Mouse (Mus musculus): Measurements from ENCODE around the gene Vipas39. TPM values are rescaled to one million over a fixed set of nuclear protein-coding genes. Genes with fewer than 3 reads are reported as not detected.
"Not testable (repeated sequence)": the region's sequence is repeated elsewhere in the genome, so short reads cannot be mapped to it uniquely, and the experiment has no call there.

The Vipas39 gene
- polyA plus RNA-seq (2016; fragmentation: Nextera tagmentation; extraction: Ambion mirVana): 62.0 and 62.8 TPM in 2 replicates

DNA sequence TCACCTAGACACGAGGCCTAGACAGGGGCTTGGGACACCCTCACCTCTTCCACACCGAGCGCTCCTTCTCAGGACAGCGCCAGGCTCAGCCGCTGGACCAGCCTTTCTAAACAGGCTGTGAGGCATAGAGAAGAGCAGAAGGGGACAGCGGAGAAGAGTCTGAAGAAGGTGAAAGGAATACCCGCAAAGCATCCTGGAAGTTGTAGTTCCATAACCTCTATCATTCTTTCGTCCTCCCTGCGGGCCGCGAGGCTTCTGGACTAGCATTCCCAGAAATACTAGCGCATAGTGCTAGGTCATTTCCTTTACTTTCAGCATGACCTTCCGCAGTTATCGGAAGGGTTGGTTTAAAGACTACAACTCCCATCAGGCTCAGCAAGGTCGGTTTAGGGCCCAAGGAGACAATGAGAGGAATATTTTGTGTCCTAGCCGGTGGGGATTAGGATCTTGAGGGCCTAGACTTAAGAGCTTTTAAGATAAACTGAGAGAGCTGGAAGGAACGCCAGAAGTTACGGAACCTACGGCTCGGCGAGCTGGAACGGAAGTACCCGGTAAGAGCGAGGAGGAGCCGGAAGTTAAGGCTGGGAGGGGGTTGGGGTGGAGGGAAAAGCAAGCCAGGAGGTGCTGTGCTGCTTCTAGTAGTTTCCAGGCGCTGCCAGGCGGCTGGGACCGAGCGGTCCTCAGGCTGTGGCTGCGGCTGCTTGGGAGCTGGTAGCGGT is at the start of gene Vipas39, which contains the start of gene Ahsa1:
Vipas39 (minus strand) TSS at position 149 of the 719 bp plus-strand sequence.
Ahsa1 (plus strand) TSS at position 372 of the 719 bp plus-strand sequence.
- peaks cover 15% of the 10 kb centered on the region for H3K4me1 ChIP-seq
- H3K27me3 ChIP-seq (replicated peaks): no peaks in the 10 kb centered on the region
- peak within 1 kb of the TSS; percentile 83 for H3K9ac ChIP-seq
- H3K36me3 ChIP-seq: peaks cover 46% of the 10 kb centered on the region
- H3K4me3 ChIP-seq: peak within 1 kb of the TSS; percentile 61
- peak within 1 kb of the TSS; percentile 82 for H3K4me2 ChIP-seq (replicated peaks)
- H3K27ac ChIP-seq: peak within 1 kb of the TSS; percentile 67
- H3K9me3 ChIP-seq: no peaks in the 10 kb centered on the region
- peak; percentile 97 for ATAC-seq (ENCODE audit: low FRiP score, low read depth)
- under 1% methylated on average over 31 of the region's 31 CpGs for WGBS

DNA sequence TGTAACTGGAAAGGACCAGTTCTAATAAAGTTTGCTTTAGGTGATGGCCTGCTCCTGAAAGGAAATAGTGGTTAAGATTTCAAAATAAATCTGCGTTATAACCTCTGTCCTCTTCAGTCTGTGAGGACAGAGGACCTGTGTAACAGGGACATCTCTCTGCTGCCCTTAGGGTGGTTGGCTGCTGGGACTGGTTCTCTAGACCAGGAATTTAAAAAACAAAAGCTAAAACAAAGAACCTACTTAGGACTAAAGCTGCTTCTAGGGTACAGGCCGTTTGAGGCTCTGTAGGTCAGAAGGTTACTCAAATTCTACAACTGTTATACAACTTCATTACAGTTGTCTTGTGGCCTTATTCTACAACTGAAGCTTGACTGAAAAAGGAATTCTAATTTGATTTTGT is 47.0 kb upstream of the Vipas39 start:
- Histone ChIP-seq H3K36me3 (peaks cover 27% of the 10 kb centered on the region), H3K4me1 (no peaks in the 10 kb centered on the region), H3K9ac (no peak overlapping the region), H3K27me3 (replicated peaks) (no peaks in the 10 kb centered on the region), H3K9me3 (no peaks in the 10 kb centered on the region), H3K4me2 (replicated peaks) (no peak overlapping the region), H3K27ac (no peak overlapping the region), H3K4me3 (no peak overlapping the region)
- no peak for ATAC-seq (ENCODE audit: low FRiP score, low read depth)
- 59% methylated on average over 2 of the region's 2 CpGs for WGBS

- peaks cover 19% of the 10 kb centered on the region for H3K36me3 ChIP-seq
- H3K9me3 ChIP-seq; H3K27me3 ChIP-seq (replicated peaks); H3K9ac ChIP-seq; H3K27ac ChIP-seq; ATAC-seq (ENCODE audit: low FRiP score, low read depth); H3K4me1 ChIP-seq; H3K4me3 ChIP-seq; H3K4me2 ChIP-seq (replicated peaks): not testable (repeated sequence)
- 87% methylated on average over 4 of the region's 4 CpGs for WGBS
Observed at GRCm38 (mm10) chr12:87306584-87306844, 40.5 kb upstream of the Vipas39 start.

GRCm38 (mm10) chr12:87305767-87306583 is 39.9 kb upstream of the Vipas39 start:
- H3K27me3 ChIP-seq (replicated peaks): no peaks in the 10 kb centered on the region; the same call in 1 of the 2 replicates
- 46% methylated on average over 13 of the region's 13 CpGs for WGBS
- H3K9ac ChIP-seq: no peak overlapping the region
- no peaks in the 10 kb centered on the region for H3K9me3 ChIP-seq
- no peak overlapping the region for H3K27ac ChIP-seq
- no peak for ATAC-seq (ENCODE audit: low FRiP score, low read depth)
- H3K4me1 ChIP-seq: no peaks in the 10 kb centered on the region
- no peak overlapping the region for H3K4me2 ChIP-seq (replicated peaks)
- H3K36me3 ChIP-seq: peaks cover 19% of the 10 kb centered on the region
- H3K4me3 ChIP-seq: no peak overlapping the region

DNA sequence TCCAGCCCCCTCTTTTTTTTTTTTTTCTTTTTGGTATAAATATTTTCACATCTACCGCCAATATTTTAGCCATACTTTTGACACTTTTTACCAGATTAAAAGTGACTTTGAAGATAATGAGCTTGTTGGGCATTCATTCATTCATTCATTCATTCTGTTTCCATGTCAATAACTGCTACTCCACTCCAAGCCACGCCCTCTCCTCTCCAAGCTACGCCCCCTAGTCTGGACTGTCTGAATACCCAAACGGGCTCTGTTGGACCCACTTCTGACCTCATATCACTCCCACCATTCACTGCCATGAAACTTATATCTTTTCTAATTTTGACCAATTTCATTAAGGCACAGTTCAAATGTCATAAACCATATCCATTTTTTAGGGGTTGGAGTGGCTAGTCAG is 35.1 kb upstream of the Vipas39 start:
- Histone ChIP-seq H3K4me1 (peaks cover 13% of the 10 kb centered on the region), H3K9ac (no peak overlapping the region), H3K27ac (no peak overlapping the region), H3K4me3 (no peak overlapping the region), H3K9me3 (no peaks in the 10 kb centered on the region), H3K4me2 (replicated peaks) (no peak overlapping the region), H3K36me3 (no peaks in the 10 kb centered on the region), H3K27me3 (replicated peaks) (peaks cover 21% of the 10 kb centered on the region)
- WGBS: 46% methylated on average over 4 of the region's 4 CpGs
- no peak for ATAC-seq (ENCODE audit: low FRiP score, low read depth)

- Histone ChIP-seq H3K27me3 (replicated peaks) (peaks cover 21% of the 10 kb centered on the region), H3K4me2 (replicated peaks) (peak overlapping the region; percentile 98), H3K27ac (no peak overlapping the region), H3K9me3 (no peaks in the 10 kb centered on the region), H3K9ac (no peak overlapping the region), H3K4me1 (peaks cover 13% of the 10 kb centered on the region), H3K36me3 (no peaks in the 10 kb centered on the region), H3K4me3 (peak overlapping the region; percentile 64)
- 1% methylated on average over 9 of the region's 9 CpGs for WGBS
- no peak for ATAC-seq (ENCODE audit: low FRiP score, low read depth)
Observed at GRCm38 (mm10) chr12:87300441-87300690, 34.3 kb upstream of the Vipas39 start.

DNA sequence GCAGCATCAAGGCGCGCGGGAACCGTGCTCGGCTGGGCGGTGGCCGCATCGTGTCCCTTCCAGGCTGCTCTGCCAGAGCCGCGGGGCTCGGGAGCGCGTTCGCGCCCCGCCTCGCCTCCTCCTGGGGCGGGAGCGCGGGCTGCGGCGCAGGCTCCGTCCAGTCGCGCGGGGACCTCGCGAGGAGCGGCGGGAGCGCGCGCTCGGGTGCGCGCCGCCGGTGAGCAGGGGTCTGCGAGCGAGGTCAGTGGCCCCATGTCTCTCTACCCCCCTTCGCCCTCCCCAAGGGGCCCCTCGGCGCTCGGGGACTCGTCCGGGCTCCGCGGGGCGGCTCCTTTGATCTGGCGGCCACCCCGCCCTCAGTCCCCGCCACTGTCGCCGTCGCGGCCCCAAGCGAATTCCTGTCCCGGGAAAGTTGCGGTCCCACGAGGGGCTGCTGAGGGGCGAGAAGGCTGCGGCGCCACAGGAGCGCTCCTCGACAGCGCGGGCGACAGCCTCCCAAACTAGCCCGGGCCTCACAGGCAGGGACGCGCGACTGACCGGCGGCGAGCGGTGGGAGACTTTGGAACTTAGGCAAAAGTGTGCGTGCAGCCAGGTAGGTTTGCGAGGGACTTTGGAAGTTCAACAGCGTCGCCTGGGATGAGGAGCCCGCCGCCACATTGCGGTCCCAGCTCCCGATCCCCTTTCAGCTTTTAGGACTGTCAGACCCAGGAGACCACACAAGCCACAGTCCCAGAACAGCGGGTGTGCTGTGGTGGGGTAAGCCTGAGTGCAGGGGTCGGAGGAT is 33.8 kb upstream of the Vipas39 start, which contains the start of gene Ism2:
Ism2 (minus strand) TSS at position 49 of the 784 bp plus-strand sequence.
- Histone ChIP-seq H3K4me1 (peaks cover 13% of the 10 kb centered on the region), H3K36me3 (no peaks in the 10 kb centered on the region), H3K27me3 (replicated peaks) (peaks cover 21% of the 10 kb centered on the region), H3K9me3 (no peaks in the 10 kb centered on the region), H3K4me2 (replicated peaks) (peak within 1 kb of the TSS; percentile 98), H3K9ac (peak within 1 kb of the TSS; percentile 67), H3K27ac (no peak within 1 kb of the TSS), H3K4me3 (peak within 1 kb of the TSS; percentile 64)
- WGBS: under 1% methylated on average over 84 of the region's 86 CpGs
- ATAC-seq (ENCODE audit: low FRiP score, low read depth): peak; percentile 73

GRCm38 (mm10) chr12:87299037-87299656 is 33.1 kb upstream of the Vipas39 start:
- 0 out of 2 replicates have a peak, but pooled peaks have one; percentile 15 for ATAC-seq (ENCODE audit: low FRiP score, low read depth)
- Histone ChIP-seq H3K36me3 (no peaks in the 10 kb centered on the region), H3K4me1 (peaks cover 13% of the 10 kb centered on the region), H3K4me3 (peak overlapping the region; percentile 64), H3K9me3 (no peaks in the 10 kb centered on the region), H3K27me3 (replicated peaks) (peaks cover 21% of the 10 kb centered on the region), H3K9ac (peak overlapping the region; percentile 67), H3K4me2 (replicated peaks) (peak overlapping the region; percentile 98), H3K27ac (no peak overlapping the region)
- 8% methylated on average over 29 of the region's 29 CpGs for WGBS

GRCm38 (mm10) chr12:87293934-87294333 is 27.9 kb upstream of the Vipas39 start:
- WGBS: 80% methylated on average over 6 of the region's 6 CpGs
- 0 out of 2 replicates have a peak, but pooled peaks cover 3% of the 10 kb centered on the region for H3K27me3 ChIP-seq (replicated peaks)
- H3K27ac ChIP-seq: no peak overlapping the region
- H3K9me3 ChIP-seq: no peaks in the 10 kb centered on the region
- H3K36me3 ChIP-seq: no peaks in the 10 kb centered on the region
- H3K4me1 ChIP-seq: no peaks in the 10 kb centered on the region
- H3K9ac ChIP-seq: no peak overlapping the region
- H3K4me2 ChIP-seq (replicated peaks): no peak overlapping the region
- no peak overlapping the region for H3K4me3 ChIP-seq
- no peak for ATAC-seq (ENCODE audit: low FRiP score, low read depth)

DNA sequence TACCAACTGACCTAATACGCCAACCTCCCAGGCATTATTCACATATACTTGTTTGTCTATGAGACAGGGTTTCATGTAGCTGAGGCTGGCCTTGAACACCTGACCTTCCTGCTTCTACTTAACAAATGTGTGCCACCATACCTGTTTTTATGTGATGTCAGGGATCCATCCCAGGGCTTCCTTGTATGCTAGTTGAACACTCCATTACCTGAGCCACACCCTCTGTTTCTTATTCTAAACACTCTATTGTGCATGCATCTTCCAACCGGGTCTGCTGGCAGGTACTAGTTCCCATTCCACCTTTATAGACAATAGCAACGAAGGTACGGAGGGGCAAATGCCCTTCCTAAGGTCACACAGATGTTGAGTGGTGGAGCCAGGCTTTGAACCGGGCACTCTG is 23.0 kb upstream of the Vipas39 start:
- no peaks in the 10 kb centered on the region for H3K27me3 ChIP-seq (replicated peaks)
- no peak for ATAC-seq (ENCODE audit: low FRiP score, low read depth)
- 90% methylated on average over 5 of the region's 5 CpGs for WGBS
- no peaks in the 10 kb centered on the region for H3K4me1 ChIP-seq
- H3K4me3 ChIP-seq: no peak overlapping the region
- H3K27ac ChIP-seq: no peak overlapping the region
- 0 out of 2 replicates have a peak, but pooled peaks cover 3% of the 10 kb centered on the region for H3K9me3 ChIP-seq
- no peak overlapping the region for H3K4me2 ChIP-seq (replicated peaks)
- no peak overlapping the region for H3K9ac ChIP-seq
- H3K36me3 ChIP-seq: no peaks in the 10 kb centered on the region

DNA sequence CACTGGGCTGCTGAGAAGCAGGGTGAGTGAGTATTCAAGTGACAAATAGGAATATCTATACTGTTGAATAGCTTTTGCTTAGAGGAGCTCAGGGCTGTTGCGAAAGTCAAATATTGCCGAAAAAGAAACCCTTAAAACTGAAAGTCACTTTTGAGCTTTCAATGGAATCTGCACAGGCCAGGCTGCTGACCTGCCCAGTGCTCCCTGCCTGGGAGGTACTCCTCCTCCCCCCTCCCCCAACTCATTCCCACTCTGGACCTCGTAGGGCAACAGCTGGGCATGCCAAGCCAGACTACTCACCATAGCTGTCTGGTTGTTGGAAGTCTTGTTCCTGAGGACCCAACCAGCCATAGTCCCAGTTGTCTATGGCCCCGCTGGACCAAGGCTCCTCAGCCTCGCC is 18.7 kb upstream of the Vipas39 start:
- Histone ChIP-seq H3K9ac (no peak overlapping the region), H3K4me3 (no peak overlapping the region), H3K27ac (no peak overlapping the region), H3K27me3 (replicated peaks) (no peaks in the 10 kb centered on the region), H3K4me2 (replicated peaks) (no peak overlapping the region), H3K4me1 (no peaks in the 10 kb centered on the region), H3K36me3 (no peaks in the 10 kb centered on the region), H3K9me3 (0 out of 2 replicates have a peak, but pooled peaks cover 3% of the 10 kb centered on the region)
- no peak for ATAC-seq (ENCODE audit: low FRiP score, low read depth)
- WGBS: 90% methylated on average over 5 of the region's 5 CpGs
